Mouse (Mus musculus) lung, postnatal 0 days (tissue): ENCODE results near the gene Tnfrsf22.

Source experiments
- CTCF ChIP-seq: IDR thresholded peaks from 2 replicates; pipeline ENCODE4 v1.5.1; 2016; ENCODE audit warnings: antibody characterized with exemption, mild to moderate bottlenecking
- EP300 ChIP-seq: IDR thresholded peaks from 2 replicates; pipeline ENCODE4 v1.6.1; 2016; ENCODE audit warnings: antibody characterized with exemption, mild to moderate bottlenecking, control low read depth

GRCm38 (mm10) chr7:143624561-143624960 lies 24.9 kb downstream of the Tnfrsf22 start:
- TF ChIP-seq CTCF = no peak
- no peak for TF ChIP-seq EP300
